Mouse (Mus musculus): ENCODE measurements around the gene Rpl7l1.
"Not testable (repeated sequence)": the region's sequence is repeated elsewhere in the genome, so short reads cannot be mapped to it uniquely, and the experiment has no call there.

The Rpl7l1 gene

DNA sequence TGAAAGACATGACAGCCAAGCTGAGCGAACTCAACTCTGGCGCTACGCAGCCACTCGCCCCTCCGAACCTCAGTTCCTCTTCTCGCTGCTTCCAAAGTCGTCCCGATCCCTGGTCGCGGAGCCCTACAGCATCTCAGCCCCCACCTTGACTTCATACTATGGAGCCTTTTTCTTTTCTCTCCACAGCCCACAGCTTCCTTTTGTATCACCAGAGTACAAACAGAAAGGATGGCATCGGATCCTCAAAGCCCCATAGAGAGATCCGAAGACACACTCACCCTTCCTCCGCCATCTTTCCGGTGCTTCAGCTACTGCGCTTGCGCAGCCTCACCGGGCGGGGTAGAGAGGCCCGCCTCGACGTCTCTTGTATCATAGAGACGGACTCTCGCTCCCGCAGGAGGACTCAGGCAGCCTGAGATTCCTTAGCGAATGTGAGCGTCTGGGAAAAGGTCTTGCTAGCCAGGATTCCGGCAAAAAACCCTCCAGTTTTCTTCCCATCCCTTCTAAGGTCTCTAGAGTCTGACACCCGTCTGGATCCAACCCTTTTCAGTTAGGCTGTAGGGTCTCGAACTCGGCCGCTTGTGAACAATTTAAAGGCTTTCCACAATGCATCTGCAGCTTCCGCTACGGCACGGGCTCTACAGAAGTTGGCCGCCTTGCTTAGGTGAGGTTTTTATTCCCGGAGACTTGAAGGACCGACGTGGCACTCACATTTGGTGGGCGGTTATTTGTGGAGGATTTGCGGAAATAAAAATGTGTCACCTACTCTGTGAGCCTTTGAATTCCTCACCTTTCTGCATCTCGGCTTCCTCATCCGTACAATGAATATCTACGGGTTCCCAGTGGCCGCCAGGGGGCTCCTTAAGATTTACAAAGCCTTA is at the start of gene Rpl7l1:
Gene Rpl7l1, minus strand, starts transcription at position 332 of the 881 bp plus-strand sequence.
- DNase-seq (ENCODE audit: inconsistent age in 2 of 2, low spot score in 1 of 2) = peak; percentile 92 to 98

GRCm38 (mm10) chr17:46829856-46830535 is 47.5 kb upstream of the Rpl7l1 start:
- DNase-seq (ENCODE audit: inconsistent age in 2 of 2, low spot score in 1 of 2) = no peak

GRCm38 (mm10) chr17:46828935-46829334 is 46.5 kb upstream of the Rpl7l1 start:
- DNase-seq (ENCODE audit: inconsistent age in 2 of 2, low spot score in 1 of 2) = no peak

- no peak for DNase-seq (ENCODE audit: inconsistent age in 2 of 2, low spot score in 1 of 2)
Observed at GRCm38 (mm10) chr17:46823091-46823490, 40.6 kb upstream of the Rpl7l1 start.

DNA sequence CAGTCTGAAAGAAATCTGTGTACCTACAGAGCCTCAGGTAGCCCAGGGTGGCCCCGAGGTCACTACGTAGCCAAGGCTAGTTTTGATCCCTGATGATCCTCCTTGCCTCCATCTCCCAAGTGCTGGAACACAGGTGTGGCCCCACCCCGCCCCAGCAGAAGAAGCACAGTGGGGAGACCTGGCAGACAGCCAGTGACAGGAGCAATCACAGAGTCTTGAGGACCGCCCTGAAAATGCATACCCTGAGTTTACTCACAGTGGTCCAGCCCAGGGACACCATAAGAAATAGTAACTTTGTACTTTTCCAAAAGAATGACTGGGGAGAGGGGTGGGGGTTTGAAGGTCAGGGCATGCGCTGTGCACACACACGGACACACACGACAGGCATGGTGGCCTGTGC is 38.2 kb upstream of the Rpl7l1 start:
- no peak for DNase-seq (ENCODE audit: inconsistent age in 2 of 2, low spot score in 1 of 2)

GRCm38 (mm10) chr17:46817734-46818158 is 35.3 kb upstream of the Rpl7l1 start:
- no peak for DNase-seq (ENCODE audit: inconsistent age in 2 of 2, low spot score in 1 of 2)

DNA sequence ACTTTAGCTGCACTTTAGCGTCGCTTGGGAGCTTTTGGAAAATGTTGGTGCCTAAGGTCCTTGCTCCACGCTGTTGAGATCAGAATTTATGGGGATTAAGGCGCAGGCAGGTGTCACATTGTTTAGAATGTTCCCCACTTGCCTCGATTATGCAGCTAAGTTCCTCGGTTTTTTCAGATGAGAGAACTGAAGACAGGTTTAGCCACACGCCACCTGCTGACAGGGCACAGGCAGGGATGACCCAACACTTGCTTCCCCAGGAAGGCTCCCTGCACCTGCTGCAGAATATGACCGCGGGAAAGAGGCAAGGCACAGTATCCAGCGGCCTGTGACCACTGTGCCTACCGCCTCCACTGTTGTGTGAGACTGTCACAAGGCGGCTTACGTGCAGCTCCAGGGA is 33.8 kb upstream of the Rpl7l1 start:
- no peak for DNase-seq (ENCODE audit: inconsistent age in 2 of 2, low spot score in 1 of 2)

- no peak for DNase-seq (ENCODE audit: inconsistent age in 2 of 2, low spot score in 1 of 2)
Observed at GRCm38 (mm10) chr17:46814497-46814896, 32.0 kb upstream of the Rpl7l1 start.

- DNase-seq (ENCODE audit: inconsistent age in 2 of 2, low spot score in 1 of 2) = no peak
Observed at GRCm38 (mm10) chr17:46813637-46814036, 31.2 kb upstream of the Rpl7l1 start.

DNA sequence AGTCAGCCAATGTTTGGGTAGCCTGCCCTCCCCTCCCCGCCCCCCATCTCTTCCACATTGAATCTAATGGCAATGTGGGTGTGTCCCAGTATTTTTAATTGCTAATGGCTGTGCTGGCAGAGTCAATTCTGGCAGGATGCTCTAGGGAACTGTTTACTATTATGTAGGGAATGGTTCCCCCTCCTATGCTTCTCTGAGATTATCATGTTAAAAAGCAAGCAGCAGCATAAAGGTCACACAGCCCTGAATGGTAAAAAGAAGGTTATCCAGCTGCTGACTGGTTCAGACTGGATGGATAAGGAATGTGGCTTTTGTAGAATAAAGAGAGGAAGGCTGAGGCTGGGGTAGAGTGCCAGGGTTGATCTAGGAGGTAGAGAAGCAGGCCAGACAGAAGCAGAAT is 30.0 kb upstream of the Rpl7l1 start:
- no peak for DNase-seq (ENCODE audit: inconsistent age in 2 of 2, low spot score in 1 of 2)

- no peak for DNase-seq (ENCODE audit: inconsistent age in 2 of 2, low spot score in 1 of 2)
Observed at GRCm38 (mm10) chr17:46810672-46811071, 28.2 kb upstream of the Rpl7l1 start.

DNA sequence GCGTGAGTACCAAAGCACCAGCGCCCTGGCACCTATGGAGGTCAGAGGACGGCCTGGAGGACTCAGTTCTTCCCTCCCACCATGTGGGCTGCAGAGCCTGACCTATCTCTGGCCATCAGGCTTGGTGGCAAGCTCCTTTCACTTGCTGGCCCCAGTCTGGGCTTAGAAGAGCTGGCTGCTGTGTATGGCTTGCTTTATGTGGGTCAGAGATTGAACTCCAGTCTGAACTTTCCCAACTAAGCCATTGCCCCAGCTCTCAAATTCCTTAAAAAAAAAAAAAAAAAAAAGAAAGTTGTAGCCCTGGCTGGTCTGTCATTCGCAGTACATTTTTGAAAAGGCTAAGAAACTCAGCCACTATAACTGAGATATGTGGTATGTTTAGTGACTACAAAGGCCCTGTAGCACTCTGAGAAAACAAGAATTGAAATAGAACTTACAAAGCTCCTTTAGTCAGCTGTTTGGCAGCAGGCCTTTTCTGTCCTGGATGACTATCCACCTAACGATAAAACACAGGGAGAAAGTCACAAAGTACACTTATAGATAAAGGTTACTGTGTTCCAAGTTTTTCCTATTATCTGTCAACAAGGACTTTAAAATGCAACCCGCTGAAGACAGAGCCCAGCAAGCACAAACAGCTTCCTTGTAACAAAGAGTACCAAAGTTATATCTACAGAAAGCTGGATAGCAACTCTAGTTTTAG is 26.8 kb upstream of the Rpl7l1 start:
- DNase-seq (ENCODE audit: inconsistent age in 2 of 2, low spot score in 1 of 2) = no peak

DNA sequence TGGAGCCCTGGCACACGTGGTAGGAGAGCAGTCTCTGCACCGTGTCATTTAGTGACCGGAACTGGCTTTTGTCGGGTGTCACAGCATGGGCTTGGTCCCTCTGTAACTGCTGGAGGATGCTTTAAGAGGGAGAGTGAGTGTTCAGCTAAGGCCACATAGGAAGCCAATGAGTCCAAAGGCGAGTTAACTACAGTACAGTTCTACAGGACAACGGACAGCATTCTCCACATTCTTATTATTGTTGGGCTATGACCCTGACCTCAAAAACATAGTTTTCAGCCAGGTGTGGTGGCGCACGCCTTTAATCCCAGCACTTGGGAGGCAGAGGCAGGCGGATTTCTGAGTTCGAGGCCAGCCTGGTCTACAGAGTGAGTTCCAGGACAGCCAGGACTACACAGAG is 25.9 kb upstream of the Rpl7l1 start:
- DNase-seq (ENCODE audit: inconsistent age in 2 of 2, low spot score in 1 of 2) = no peak

DNA sequence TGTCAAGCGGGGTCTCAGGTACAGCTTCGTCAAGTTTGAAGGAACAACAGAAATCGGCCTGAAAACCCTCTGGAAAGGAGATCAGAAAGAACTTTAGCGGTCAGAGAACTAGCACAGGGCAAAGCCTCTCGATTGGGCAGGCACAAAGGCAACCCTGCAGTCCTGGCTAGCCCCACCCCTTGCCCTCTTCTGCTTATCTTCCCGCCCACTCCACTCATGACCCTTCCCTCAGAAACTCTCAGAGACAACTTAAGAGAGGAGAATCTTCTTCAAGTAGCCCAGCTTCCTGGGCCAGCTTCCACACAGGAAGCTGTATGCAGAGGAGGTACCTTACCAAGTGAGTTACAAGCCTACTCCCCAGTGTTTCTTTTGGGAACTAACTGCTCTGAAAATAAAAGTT is 19.3 kb upstream of the Rpl7l1 start:
- no peak for DNase-seq (ENCODE audit: inconsistent age in 2 of 2, low spot score in 1 of 2)

GRCm38 (mm10) chr17:46799680-46800079 is 17.2 kb upstream of the Rpl7l1 start:
- DNase-seq (ENCODE audit: inconsistent age in 2 of 2, low spot score in 1 of 2) = no peak

DNA sequence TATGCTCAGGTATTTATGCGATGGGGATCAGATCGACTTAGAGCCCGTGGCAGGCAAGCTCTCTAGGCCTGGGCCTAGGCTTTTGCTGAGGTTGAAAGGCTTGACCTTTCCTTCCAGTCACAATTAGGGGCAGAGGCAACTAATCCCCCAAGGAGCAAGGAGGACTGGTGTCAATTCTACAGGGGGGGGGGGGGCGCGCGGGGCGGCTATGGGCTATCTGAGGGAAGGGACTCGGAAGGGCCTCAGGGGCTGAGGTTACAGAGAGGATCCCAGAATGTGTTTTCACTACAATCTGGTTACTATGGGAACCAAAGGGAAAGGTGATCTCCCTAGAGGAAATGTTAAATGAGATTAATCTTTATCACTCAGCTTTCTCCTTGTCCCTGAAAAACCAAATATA is 14.9 kb upstream of the Rpl7l1 start:
- no peak for DNase-seq (ENCODE audit: inconsistent age in 2 of 2, low spot score in 1 of 2)

- no peak for DNase-seq (ENCODE audit: inconsistent age in 2 of 2, low spot score in 1 of 2)
Observed at GRCm38 (mm10) chr17:46796743-46797142, 14.3 kb upstream of the Rpl7l1 start.

DNA sequence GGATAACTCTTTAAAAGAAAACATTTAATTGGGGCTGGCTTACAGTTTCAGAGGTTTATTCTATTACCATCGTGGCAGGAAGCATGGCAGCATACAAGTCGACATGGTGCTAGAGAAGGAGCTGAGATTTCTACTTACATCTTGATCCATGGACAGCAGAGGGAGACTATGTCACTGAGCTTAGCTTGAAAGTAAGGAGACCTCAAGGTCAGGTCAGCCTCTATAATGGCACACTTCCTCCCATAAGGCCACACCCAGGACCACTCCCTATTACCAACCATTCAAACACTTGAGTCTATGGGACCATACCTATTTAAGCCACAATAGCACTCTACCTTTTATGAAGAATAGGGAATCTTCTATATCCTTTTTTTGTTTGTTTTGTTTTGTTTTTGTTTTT is 10.5 kb upstream of the Rpl7l1 start:
- DNase-seq (ENCODE audit: inconsistent age in 2 of 2, low spot score in 1 of 2) = no peak

DNA sequence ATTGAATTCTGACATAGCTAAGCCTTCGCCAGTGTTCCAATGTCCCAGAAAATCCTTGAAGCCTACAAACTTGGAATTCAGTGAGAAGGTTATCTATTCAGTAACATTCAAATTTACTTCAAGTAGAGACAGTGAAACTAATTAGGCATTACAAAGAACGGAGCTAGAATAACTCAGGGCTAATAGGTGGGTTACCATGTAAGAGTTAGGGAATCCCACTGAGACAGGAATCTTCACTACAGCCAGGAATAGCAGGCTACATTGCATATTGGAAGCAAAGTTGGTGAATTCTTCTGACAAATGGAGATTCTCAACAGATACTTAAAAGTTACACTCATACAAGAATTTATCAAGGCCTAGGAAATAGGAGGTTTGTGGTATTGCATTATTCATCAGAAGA is 5.5 kb upstream of the Rpl7l1 start:
- not testable (repeated sequence) for DNase-seq (ENCODE audit: inconsistent age in 2 of 2, low spot score in 1 of 2)

- no peak for DNase-seq (ENCODE audit: inconsistent age in 2 of 2, low spot score in 1 of 2)
Observed at GRCm38 (mm10) chr17:46786952-46787351, 4.5 kb upstream of the Rpl7l1 start.

GRCm38 (mm10) chr17:46783222-46783565 is 722 bp upstream of the Rpl7l1 start:
- DNase-seq (ENCODE audit: inconsistent age in 2 of 2, low spot score in 1 of 2) = no peak

DNA sequence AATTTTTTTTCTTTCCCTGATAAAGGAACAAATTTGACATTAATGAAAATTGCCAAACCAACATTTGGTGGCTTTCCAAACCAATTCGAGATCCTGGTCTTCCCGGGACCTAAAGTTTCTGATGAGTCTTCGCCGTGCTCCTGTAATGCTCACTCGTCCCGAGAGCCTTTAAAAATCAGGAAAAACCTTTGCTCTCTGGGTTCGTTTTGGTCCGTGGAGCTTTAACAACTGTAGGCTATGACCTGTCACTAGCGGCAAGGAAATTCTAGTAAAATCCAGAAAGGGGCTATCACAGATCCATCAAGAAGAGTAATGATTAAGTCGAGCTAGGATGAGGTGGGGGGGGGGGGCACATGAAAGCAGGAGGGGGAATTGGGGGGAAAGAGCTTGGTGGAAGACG is 596 bp downstream of the Rpl7l1 start:
- DNase-seq (ENCODE audit: inconsistent age in 2 of 2, low spot score in 1 of 2) = peak; percentile 12 to 63

Data from adrenal gland, adult (tissue).